Mouse (Mus musculus): ENCODE results near the gene C2cd4b. TPM values are rescaled to one million over a fixed set of nuclear protein-coding genes. Genes with fewer than 3 reads are reported as not detected.
A peak's percentile ranks its signal among the peaks of the same experiment; 100 is the strongest.
"Not testable (repeated sequence)": the region's sequence is repeated elsewhere in the genome, so short reads cannot be mapped to it uniquely, and the experiment has no call there.

The C2cd4b gene
- polyA plus RNA-seq, 1 experiment from 2014 or later: 3.8 TPM

GRCm38 (mm10) chr9:67753411-67754182 lies 5.6 kb upstream of the C2cd4b start:
- Histone ChIP-seq H3K4me3 (ENCODE audit: low read depth, low read length) (no peak overlapping the region), H3K27ac (replicated peaks) (no peak overlapping the region), H3K4me1 (replicated peaks; ENCODE audit: control insufficient read depth, insufficient read depth) (no peaks in the 10 kb centered on the region), H3K9ac (ENCODE audit: low read length) (no peak overlapping the region), H3K36me3 (ENCODE audit: control insufficient read depth, insufficient read depth, low read length) (no peaks in the 10 kb centered on the region), H3K27me3 (ENCODE audit: control insufficient read depth, insufficient read depth, low read length) (no peaks in the 10 kb centered on the region), H3K9me3 (ENCODE audit: control insufficient read depth, low read length) (no peaks in the 10 kb centered on the region), H3K4me2 (replicated peaks; ENCODE audit: low read depth) (no peak overlapping the region)
- TF ChIP-seq EP300 (optimal IDR thresholded peaks at IDR 0.05) (no peak), CTCF (IDR thresholded peaks at IDR 0.05; ENCODE audit: low read depth) (no peak)
- ATAC-seq (ENCODE audit: low FRiP score, low TSS enrichment): no peak
- DNase-seq (ENCODE audit: low spot score): no peak
- 72% methylated on average over 16 of the region's 16 CpGs for WGBS

- H3K9ac ChIP-seq (ENCODE audit: low read length): no peak overlapping the region
- WGBS: 69% methylated on average over 3 of the region's 3 CpGs
- no peak overlapping the region for H3K27ac ChIP-seq (replicated peaks)
- ATAC-seq (ENCODE audit: low FRiP score, low TSS enrichment) (no peak), DNase-seq (ENCODE audit: low spot score) (no peak)
- H3K27me3 ChIP-seq (ENCODE audit: control insufficient read depth, insufficient read depth, low read length): no peaks in the 10 kb centered on the region
- no peaks in the 10 kb centered on the region for H3K4me1 ChIP-seq (replicated peaks; ENCODE audit: control insufficient read depth, insufficient read depth)
- no peaks in the 10 kb centered on the region for H3K9me3 ChIP-seq (ENCODE audit: control insufficient read depth, low read length)
- no peak overlapping the region for H3K4me2 ChIP-seq (replicated peaks; ENCODE audit: low read depth)
- H3K4me3 ChIP-seq (ENCODE audit: low read depth, low read length): no peak overlapping the region
- TF ChIP-seq EP300 (optimal IDR thresholded peaks at IDR 0.05) (no peak), CTCF (IDR thresholded peaks at IDR 0.05; ENCODE audit: low read depth) (no peak)
- H3K36me3 ChIP-seq (ENCODE audit: control insufficient read depth, insufficient read depth, low read length): no peaks in the 10 kb centered on the region
These were observed 4.5 kb upstream of the C2cd4b start for GRCm38 (mm10) chr9:67754713-67755112.

- peak overlapping the region; percentile 87 for H3K4me2 ChIP-seq (replicated peaks; ENCODE audit: low read depth)
- no peaks in the 10 kb centered on the region for H3K9me3 ChIP-seq (ENCODE audit: control insufficient read depth, low read length)
- ATAC-seq (ENCODE audit: low FRiP score, low TSS enrichment): peak; percentile 69
- TF ChIP-seq EP300 (optimal IDR thresholded peaks at IDR 0.05) (no peak), CTCF (IDR thresholded peaks at IDR 0.05; ENCODE audit: low read depth) (peak; percentile 92)
- peak; percentile 79 for DNase-seq (ENCODE audit: low spot score)
- no peaks in the 10 kb centered on the region for H3K27me3 ChIP-seq (ENCODE audit: control insufficient read depth, insufficient read depth, low read length)
- H3K4me1 ChIP-seq (replicated peaks; ENCODE audit: control insufficient read depth, insufficient read depth): no peaks in the 10 kb centered on the region
- H3K9ac ChIP-seq (ENCODE audit: low read length): no peak overlapping the region
- no peak overlapping the region; the same call in 1 of the 2 replicates for H3K4me3 ChIP-seq (ENCODE audit: low read depth, low read length)
- no peak overlapping the region for H3K27ac ChIP-seq (replicated peaks)
- 6% methylated on average over 9 of the region's 9 CpGs for WGBS
- H3K36me3 ChIP-seq (ENCODE audit: control insufficient read depth, insufficient read depth, low read length): no peaks in the 10 kb centered on the region
These were observed 551 bp upstream of the C2cd4b start for GRCm38 (mm10) chr9:67758686-67759085.

GRCm38 (mm10) chr9:67759956-67760764 lies 923 bp downstream of the C2cd4b start:
- H3K9me3 ChIP-seq (ENCODE audit: control insufficient read depth, low read length); H3K27me3 ChIP-seq (ENCODE audit: control insufficient read depth, insufficient read depth, low read length); H3K36me3 ChIP-seq (ENCODE audit: control insufficient read depth, insufficient read depth, low read length); H3K4me1 ChIP-seq (replicated peaks; ENCODE audit: control insufficient read depth, insufficient read depth): not testable (repeated sequence)
- DNase-seq (ENCODE audit: low spot score) (peak; percentile 72), ATAC-seq (ENCODE audit: low FRiP score, low TSS enrichment) (peak; percentile 84)
- TF ChIP-seq CTCF (IDR thresholded peaks at IDR 0.05; ENCODE audit: low read depth): peak; percentile 44
- under 1% methylated on average over 61 of the region's 114 CpGs for WGBS
- Histone ChIP-seq H3K27ac (replicated peaks) (peak overlapping the region; percentile 58; the same call in 1 of the 2 replicates), H3K4me3 (ENCODE audit: low read depth, low read length) (peak overlapping the region; percentile 56), H3K4me2 (replicated peaks; ENCODE audit: low read depth) (peak overlapping the region; percentile 87), H3K9ac (ENCODE audit: low read length) (peak overlapping the region; percentile 56)

- no peak for TF ChIP-seq CTCF (IDR thresholded peaks at IDR 0.05; ENCODE audit: low read depth)
- TF ChIP-seq EP300 (optimal IDR thresholded peaks at IDR 0.05): no peak
- H3K4me2 ChIP-seq (replicated peaks; ENCODE audit: low read depth): peak overlapping the region; percentile 87; the same call in 1 of the 2 replicates
- DNase-seq (ENCODE audit: low spot score) (no peak), ATAC-seq (ENCODE audit: low FRiP score, low TSS enrichment) (no peak)
- no peak overlapping the region for H3K27ac ChIP-seq (replicated peaks)
- peak overlapping the region; percentile 56; the same call in 1 of the 2 replicates for H3K4me3 ChIP-seq (ENCODE audit: low read depth, low read length)
- H3K9ac ChIP-seq (ENCODE audit: low read length): no peak overlapping the region
- H3K27me3 ChIP-seq (ENCODE audit: control insufficient read depth, insufficient read depth, low read length): no peaks in the 10 kb centered on the region
- WGBS: 81% methylated on average over 6 of the region's 6 CpGs
- no peaks in the 10 kb centered on the region for H3K9me3 ChIP-seq (ENCODE audit: control insufficient read depth, low read length)
- no peaks in the 10 kb centered on the region for H3K36me3 ChIP-seq (ENCODE audit: control insufficient read depth, insufficient read depth, low read length)
- H3K4me1 ChIP-seq (replicated peaks; ENCODE audit: control insufficient read depth, insufficient read depth): no peaks in the 10 kb centered on the region
These were observed 1.8 kb downstream of the C2cd4b start for GRCm38 (mm10) chr9:67760991-67761390.
